Mouse (Mus musculus) heart, postnatal 36 days (tissue): ENCODE data around the gene Hdac4. TPM values are rescaled to one million over a fixed set of nuclear protein-coding genes. Genes with fewer than 3 reads are reported as not detected.

Experiments used
- DNase-seq, 2 experiments: peaks; one replicate each; pipeline ENCODE4 v3.0.0; 2021 to 2022
- intact Hi-C: fragments of 180-260 bp; cut with DNase I; formaldehyde crosslinking; loops from one replicate; pipeline ENCODE4 v1.15.1; 2025
- total RNA-seq, 2 experiments: library from RNA; stranded (reverse); gene quantifications; 2 replicates each; pipeline ENCODE4 v1.2.3; 2021

Hdac4 gene
- total RNA-seq, 2 experiments from 2014 or later = 48.4 to 52.1 TPM

GRCm38 (mm10) chr1:91991597-91991996, 203.9 kb downstream of the Hdac4 start:
- intact Hi-C loops = no loop called here
- no peak for DNase-seq

GRCm38 (mm10) chr1:91990852-91991251, 204.6 kb downstream of the Hdac4 start:
- no peak for DNase-seq
- intact Hi-C loops = no loop called here

- no peak for DNase-seq
- intact Hi-C loops = no loop called here
Observed at GRCm38 (mm10) chr1:91988866-91989265, 206.6 kb downstream of the Hdac4 start.

- DNase-seq = peak; percentile 27 to 41
- intact Hi-C loops = no loop called here
Observed at GRCm38 (mm10) chr1:91987431-91987830, 208.1 kb downstream of the Hdac4 start.

GRCm38 (mm10) chr1:91985783-91986182, 209.7 kb downstream of the Hdac4 start:
- DNase-seq = no peak
- intact Hi-C loops = no loop called here

GRCm38 (mm10) chr1:91984507-91984906, 211.0 kb downstream of the Hdac4 start:
- no peak for DNase-seq
- intact Hi-C loops = no loop called here

- intact Hi-C loops = no loop called here
- DNase-seq = no peak
Observed at GRCm38 (mm10) chr1:91981381-91981780, 214.1 kb downstream of the Hdac4 start.

- intact Hi-C loops = no loop called here
Observed at GRCm38 (mm10) chr1:91978443-91978842, 217.1 kb downstream of the Hdac4 start.

GRCm38 (mm10) chr1:91968710-91969379, 226.7 kb downstream of the Hdac4 start:
- intact Hi-C loops = no loop called here

More at GRCm38 (mm10) chr1:91978443-91978842, 217.1 kb downstream of the Hdac4 start:
- DNase-seq = peak; percentile 33 to 40

GRCm38 (mm10) chr1:91967041-91967440, 228.5 kb downstream of the Hdac4 start:
- intact Hi-C loops = no loop called here
- peak; percentile 25 to 29 for DNase-seq

More at GRCm38 (mm10) chr1:91968710-91969379, 226.7 kb downstream of the Hdac4 start:
- DNase-seq = peak; percentile 29 to 52

- no peak for DNase-seq
- intact Hi-C loops = no loop called here
Observed at GRCm38 (mm10) chr1:91964486-91965335, 230.8 kb downstream of the Hdac4 start.

- intact Hi-C loops = loop anchor here (1.0 to 2.0 kb wide), 3 partner anchors 399 to 649 kb away; no protein-coding TSS in a partner anchor
- peak; percentile 63 to 78 for DNase-seq
Observed at GRCm38 (mm10) chr1:91962256-91962655, 233.2 kb downstream of the Hdac4 start.

GRCm38 (mm10) chr1:91961231-91961630, 234.3 kb downstream of the Hdac4 start:
- intact Hi-C loops = no loop called here
- DNase-seq = no peak

- intact Hi-C loops = no loop called here
- no peak for DNase-seq
Observed at GRCm38 (mm10) chr1:91959891-91960290, 235.6 kb downstream of the Hdac4 start.

GRCm38 (mm10) chr1:91959044-91959443, 236.5 kb downstream of the Hdac4 start:
- no peak for DNase-seq
- intact Hi-C loops = no loop called here

- intact Hi-C loops = no loop called here
- DNase-seq = no peak
Observed at GRCm38 (mm10) chr1:91956229-91956628, 239.3 kb downstream of the Hdac4 start.

GRCm38 (mm10) chr1:91954954-91955353, 240.5 kb downstream of the Hdac4 start:
- no peak for DNase-seq
- intact Hi-C loops = no loop called here

GRCm38 (mm10) chr1:91952912-91953311, 242.6 kb downstream of the Hdac4 start:
- intact Hi-C loops = no loop called here
- no peak for DNase-seq

GRCm38 (mm10) chr1:91947441-91947840, 248.1 kb downstream of the Hdac4 start:
- DNase-seq = no peak
- intact Hi-C loops = no loop called here

GRCm38 (mm10) chr1:91942583-91942982, 252.9 kb downstream of the Hdac4 start:
- DNase-seq = no peak
- intact Hi-C loops = loop anchor here (2.0 kb wide), 1 partner anchor 30 kb away; no protein-coding TSS in a partner anchor

GRCm38 (mm10) chr1:91942031-91942430, 253.5 kb downstream of the Hdac4 start:
- intact Hi-C loops = loop anchor here (2.0 kb wide), 1 partner anchor 29 kb away; no protein-coding TSS in a partner anchor
- DNase-seq = no peak
